Mouse (Mus musculus) embryonic facial prominence, embryonic 14.5 days (tissue): ENCODE data around the gene Prkce. TPM values are rescaled to one million over a fixed set of nuclear protein-coding genes. Genes with fewer than 3 reads are reported as not detected.
A peak's percentile ranks its signal among the peaks of the same experiment; 100 is the strongest.

Experiments used
- ATAC-seq: fragments of 200-750 bp; cut with Nextera tagmentation; 2 replicates; pipeline ENCODE4 v1.8.0; 2017; ENCODE audit warnings: low read depth, moderate number of reproducible peaks, moderate TSS enrichment
- DNase-seq: peaks from one replicate; pipeline ENCODE4 v3.0.0-alpha.2; 2015; ENCODE audit warnings: low spot score
- H3K27ac ChIP-seq: fragments of 300-500 bp; sonication (generic); replicated peaks from 2 replicates; pipeline ENCODE4 v1.5.1; 2014; ENCODE audit warnings: low read depth, mild to moderate bottlenecking, low read length, moderate library complexity
- H3K27me3 ChIP-seq: fragments of 300-500 bp; sonication (generic); replicated peaks from 2 replicates; pipeline ENCODE4 v1.6.1; 2014; ENCODE audit warnings: low read length; ENCODE audit not compliant: control insufficient read depth, insufficient read depth
- H3K36me3 ChIP-seq: fragments of 300-500 bp; sonication (generic); 2 replicates; pipeline ENCODE4 v1.6.1; 2014; ENCODE audit warnings: low read length, mixed read lengths; ENCODE audit not compliant: control insufficient read depth, insufficient read depth
- H3K4me1 ChIP-seq: fragments of 300-500 bp; sonication (generic); 2 replicates; pipeline ENCODE4 v1.6.1; 2014; ENCODE audit warnings: antibody characterized with exemption, low read length; ENCODE audit not compliant: control insufficient read depth, insufficient read depth
- H3K4me2 ChIP-seq: fragments of 300-500 bp; sonication (generic); 2 replicates; pipeline ENCODE4 v1.6.1; 2014; ENCODE audit warnings: low read depth, mild to moderate bottlenecking, low read length, moderate library complexity, mixed read lengths
- H3K4me3 ChIP-seq: fragments of 300-500 bp; sonication (generic); 2 replicates; pipeline ENCODE4 v1.5.1; 2014; ENCODE audit warnings: low read depth, mild to moderate bottlenecking, low read length
- H3K9ac ChIP-seq: fragments of 300-500 bp; sonication (generic); 2 replicates; pipeline ENCODE4 v1.6.1; 2014; ENCODE audit warnings: low read depth, mild to moderate bottlenecking, low read length, moderate library complexity, mixed read lengths
- H3K9me3 ChIP-seq: fragments of 300-500 bp; sonication (generic); 2 replicates; pipeline ENCODE4 v1.6.1; 2016; ENCODE audit warnings: low read length; ENCODE audit not compliant: control insufficient read depth
- WGBS: fragments of 180-500 bp; shearing (Covaris S2); extraction: QIAGEN DNeasy Blood & Tissue Kit; methylation state at CpG from one replicate; pipeline ENCODE4 v1.1.7; 2014; 5-methylcytosine and 5-hydroxymethylcytosine counted together
- polyA plus RNA-seq: library from polyadenylated mRNA; unstranded; fragments of >200 nt; fragmentation: Nextera tagmentation; extraction: Ambion mirVana; gene quantifications from 2 replicates; pipeline ENCODE4 v1.2.1, GENCODE M21; 2014

Gene Prkce
- polyA plus RNA-seq, 1 experiment from 2014 or later = 9.7 TPM

DNA sequence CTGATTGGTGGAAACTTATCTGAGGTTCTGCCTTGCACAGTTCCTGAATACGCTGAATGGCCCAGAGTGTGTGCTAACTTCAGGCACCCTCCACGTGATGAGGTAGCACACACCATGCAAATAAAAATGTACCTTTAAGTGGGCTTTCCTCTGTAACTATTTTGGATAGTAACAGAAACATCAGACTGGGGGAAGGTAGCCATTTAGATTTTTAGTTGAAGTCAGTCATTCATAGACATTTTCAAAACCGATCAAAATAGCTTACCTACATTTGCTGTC, 340.6 kb downstream of the Prkce start:
- Histone ChIP-seq H3K27me3 (no peaks in the 10 kb centered on the region), H3K4me1 (no peaks in the 10 kb centered on the region), H3K4me2 (no peak overlapping the region), H3K9me3 (no peaks in the 10 kb centered on the region), H3K9ac (no peak overlapping the region), H3K36me3 (no peaks in the 10 kb centered on the region), H3K27ac (no peak overlapping the region), H3K4me3 (no peak overlapping the region)
- WGBS = 93% methylated on average over 3 of the region's 3 CpGs
- ATAC-seq (no peak), DNase-seq (no peak)

DNA sequence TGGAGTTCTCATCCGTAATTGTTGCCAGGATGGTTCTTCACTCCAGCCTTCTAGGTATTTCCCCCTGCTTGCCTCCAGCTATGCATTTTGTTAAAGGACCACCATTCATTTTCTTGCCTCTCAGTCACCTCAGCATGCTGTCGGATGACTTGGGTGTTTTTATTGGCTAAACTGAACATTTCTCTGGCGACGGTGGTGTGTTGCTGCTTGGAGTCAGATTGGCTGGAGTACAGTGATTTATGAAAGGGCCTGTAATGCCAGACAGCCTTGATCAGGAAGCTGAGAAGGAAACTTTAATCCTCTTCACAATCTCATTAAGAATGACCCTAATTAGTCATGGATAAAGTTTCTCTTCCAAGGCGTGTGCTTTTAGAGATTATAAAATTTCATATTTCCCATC, 342.3 kb downstream of the Prkce start:
- H3K36me3 ChIP-seq = no peaks in the 10 kb centered on the region
- DNase-seq (peak; percentile 50), ATAC-seq (no peak)
- WGBS = 51% methylated on average over 5 of the region's 5 CpGs
- no peak overlapping the region for H3K4me3 ChIP-seq
- no peak overlapping the region for H3K9ac ChIP-seq
- no peak overlapping the region for H3K4me2 ChIP-seq
- H3K4me1 ChIP-seq = no peaks in the 10 kb centered on the region
- no peaks in the 10 kb centered on the region for H3K27me3 ChIP-seq
- H3K27ac ChIP-seq = no peak overlapping the region
- H3K9me3 ChIP-seq = no peaks in the 10 kb centered on the region

DNA sequence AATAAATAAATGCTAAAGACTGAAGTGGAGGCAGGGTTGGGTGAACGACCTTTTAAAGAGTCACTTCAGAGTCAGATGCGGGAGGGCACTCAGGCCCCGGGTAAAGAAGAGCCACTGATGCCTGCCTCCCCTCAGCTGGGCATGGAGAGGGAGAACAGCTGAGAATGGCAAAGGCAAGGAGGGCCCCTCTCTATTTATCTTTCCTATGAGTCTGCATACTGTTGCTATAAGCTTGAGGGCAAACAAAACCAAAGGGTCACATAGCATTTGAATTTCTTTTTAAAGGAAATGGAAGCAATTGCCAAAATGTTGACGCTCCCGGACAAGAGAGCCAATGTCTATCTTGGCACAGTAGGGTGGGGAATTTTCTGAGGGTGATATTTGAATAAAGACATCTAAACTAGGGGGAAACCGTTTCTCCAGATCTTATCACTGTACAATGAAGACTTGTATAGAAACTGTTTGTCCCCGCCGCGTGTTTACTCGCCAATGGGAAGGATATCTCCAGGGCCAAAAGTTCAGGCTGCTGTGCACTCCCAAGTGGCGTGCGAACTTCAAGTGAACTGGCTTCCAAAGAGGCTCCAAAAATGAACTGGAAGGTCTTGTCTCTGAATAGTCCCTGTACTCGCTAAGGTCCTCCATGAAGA, 347.5 kb downstream of the Prkce start:
- Histone ChIP-seq H3K4me1 (no peaks in the 10 kb centered on the region), H3K9ac (no peak overlapping the region), H3K4me3 (no peak overlapping the region), H3K27ac (no peak overlapping the region), H3K27me3 (no peaks in the 10 kb centered on the region), H3K9me3 (no peaks in the 10 kb centered on the region), H3K4me2 (no peak overlapping the region), H3K36me3 (no peaks in the 10 kb centered on the region; the same call in 1 of the 2 replicates)
- DNase-seq = peak; percentile 63
- peak; percentile 18; the same call in 1 of the 2 replicates for ATAC-seq
- 70% methylated on average over 13 of the region's 13 CpGs for WGBS

DNA sequence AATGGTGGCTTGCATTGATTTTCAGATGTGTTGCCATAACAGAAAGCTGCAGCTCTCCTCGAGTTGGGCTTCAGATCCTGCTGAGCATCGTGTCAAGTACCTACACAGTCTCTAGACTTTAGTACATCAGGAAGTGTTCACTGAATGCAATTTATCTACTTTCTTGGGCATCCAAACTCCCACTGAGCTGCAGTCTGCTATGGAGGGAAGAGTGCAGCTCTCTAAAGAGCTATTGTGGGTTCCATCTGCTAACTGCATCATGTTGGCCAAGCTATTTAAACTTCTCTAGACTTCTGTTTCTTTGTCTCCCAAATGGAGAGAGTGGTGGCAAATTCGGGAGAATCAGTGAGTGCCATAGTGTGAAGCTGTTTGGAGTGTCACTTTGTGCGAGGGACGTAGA, 349.0 kb downstream of the Prkce start:
- ATAC-seq = no peak
- H3K4me3 ChIP-seq = no peak overlapping the region
- WGBS = 77% methylated on average over 5 of the region's 5 CpGs
- H3K4me2 ChIP-seq = no peak overlapping the region
- H3K9me3 ChIP-seq = no peaks in the 10 kb centered on the region
- H3K36me3 ChIP-seq = no peaks in the 10 kb centered on the region; the same call in 1 of the 2 replicates
- no peaks in the 10 kb centered on the region for H3K27me3 ChIP-seq
- no peaks in the 10 kb centered on the region for H3K4me1 ChIP-seq
- DNase-seq = no peak
- H3K27ac ChIP-seq = no peak overlapping the region
- no peak overlapping the region for H3K9ac ChIP-seq

DNA sequence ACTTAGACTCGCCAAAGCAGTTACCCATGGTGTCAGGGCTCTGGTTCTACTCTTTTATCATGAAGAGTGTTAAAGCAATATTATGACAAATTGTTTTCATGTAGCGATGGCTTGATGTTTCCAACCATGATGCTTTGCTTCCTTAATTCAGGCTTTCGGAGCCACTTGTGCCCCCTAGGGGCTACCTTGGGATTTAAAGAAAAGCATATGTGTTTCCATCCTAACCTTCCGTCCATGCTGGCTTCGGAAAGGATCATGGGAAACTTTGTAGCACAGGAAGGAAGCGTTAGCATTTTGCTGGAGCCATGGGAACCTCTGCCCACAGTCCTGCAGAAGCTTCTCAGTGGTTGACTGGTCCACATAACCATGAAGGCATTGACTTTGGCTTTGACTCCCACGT, 351.0 kb downstream of the Prkce start:
- Histone ChIP-seq H3K36me3 (no peaks in the 10 kb centered on the region; the same call in 1 of the 2 replicates), H3K27ac (no peak overlapping the region), H3K4me2 (no peak overlapping the region), H3K9me3 (no peaks in the 10 kb centered on the region), H3K9ac (no peak overlapping the region), H3K4me3 (no peak overlapping the region), H3K4me1 (no peaks in the 10 kb centered on the region), H3K27me3 (no peaks in the 10 kb centered on the region)
- DNase-seq (no peak), ATAC-seq (no peak)
- WGBS = 77% methylated on average over 7 of the region's 7 CpGs

DNA sequence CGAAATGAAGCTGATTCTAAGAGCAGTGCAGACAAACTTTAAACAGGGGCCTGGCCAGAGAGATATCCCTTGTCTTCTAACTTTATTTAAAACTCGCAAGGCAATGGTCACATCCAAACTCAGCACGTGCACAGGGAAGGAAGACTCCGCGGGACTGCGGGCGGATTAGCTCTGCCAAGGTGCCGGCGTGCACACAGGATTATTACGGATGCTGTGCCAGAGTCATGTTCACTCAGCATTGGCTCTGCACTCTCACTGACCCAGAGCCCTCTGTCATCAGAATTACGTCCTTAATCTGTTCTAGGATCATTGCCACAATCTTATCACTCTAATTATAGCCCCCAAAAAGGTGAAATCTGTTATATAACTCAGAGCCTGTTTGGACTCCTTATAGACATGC, 353.7 kb downstream of the Prkce start:
- H3K27ac ChIP-seq = no peak overlapping the region
- ATAC-seq (no peak), DNase-seq (no peak)
- H3K4me3 ChIP-seq = no peak overlapping the region
- no peaks in the 10 kb centered on the region for H3K9me3 ChIP-seq
- H3K9ac ChIP-seq = no peak overlapping the region
- H3K4me2 ChIP-seq = no peak overlapping the region
- no peaks in the 10 kb centered on the region for H3K36me3 ChIP-seq
- WGBS = 90% methylated on average over 11 of the region's 11 CpGs
- no peaks in the 10 kb centered on the region for H3K4me1 ChIP-seq
- H3K27me3 ChIP-seq = no peaks in the 10 kb centered on the region

DNA sequence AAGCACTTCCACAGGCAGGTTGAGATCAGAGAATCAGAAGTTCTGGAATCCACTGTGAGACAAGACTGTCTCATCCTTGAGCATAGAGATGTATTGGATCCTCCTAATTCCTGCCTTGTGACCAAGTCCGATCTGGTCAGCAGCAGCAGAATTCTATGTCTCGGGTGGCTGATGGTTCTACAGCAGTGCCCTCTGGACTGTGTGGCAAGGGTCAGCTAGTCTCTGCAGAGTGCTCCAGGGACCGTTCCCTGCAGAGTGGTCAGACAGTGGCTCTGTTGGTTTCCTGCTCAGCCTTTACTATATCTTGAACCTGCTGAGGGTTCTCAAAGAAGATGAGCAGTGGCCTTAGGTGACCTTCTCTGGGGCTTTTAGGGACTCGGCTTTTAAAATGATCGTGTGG, 355.1 kb downstream of the Prkce start:
- WGBS = 94% methylated on average over 5 of the region's 5 CpGs
- ATAC-seq = no peak
- H3K4me3 ChIP-seq = no peak overlapping the region

DNA sequence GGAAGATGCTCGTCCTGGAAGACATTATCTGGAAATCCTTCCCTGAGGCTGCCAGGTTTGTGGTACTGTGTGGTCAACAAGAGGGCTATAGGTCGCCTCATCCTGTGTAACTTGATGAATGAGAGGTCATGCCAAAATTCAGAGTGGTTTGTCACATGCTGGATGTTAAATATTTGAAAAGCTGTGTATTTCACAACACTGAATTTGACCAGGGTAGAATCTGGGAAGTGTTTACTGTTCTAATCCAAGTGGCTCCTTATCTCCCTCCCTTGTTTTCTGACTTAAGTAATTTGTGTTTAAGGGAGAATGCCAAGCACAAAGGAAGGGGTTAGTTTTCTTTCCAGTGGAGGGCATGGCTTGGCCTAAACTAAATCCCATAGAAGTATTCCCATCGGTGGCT, 355.8 kb downstream of the Prkce start:
- ATAC-seq = no peak
- H3K9me3 ChIP-seq = no peaks in the 10 kb centered on the region
- H3K27ac ChIP-seq = no peak overlapping the region
- WGBS = 64% methylated on average over 3 of the region's 3 CpGs
- H3K36me3 ChIP-seq = no peaks in the 10 kb centered on the region
- no peak for DNase-seq
- H3K4me2 ChIP-seq = no peak overlapping the region
- H3K4me3 ChIP-seq = no peak overlapping the region
- no peaks in the 10 kb centered on the region for H3K4me1 ChIP-seq
- H3K9ac ChIP-seq = no peak overlapping the region
- no peaks in the 10 kb centered on the region for H3K27me3 ChIP-seq

More for the DNA sequence above, 355.1 kb downstream of the Prkce start:
- no peak overlapping the region for H3K27ac ChIP-seq
- no peaks in the 10 kb centered on the region for H3K27me3 ChIP-seq
- H3K36me3 ChIP-seq = no peaks in the 10 kb centered on the region
- no peak for DNase-seq
- H3K4me1 ChIP-seq = no peaks in the 10 kb centered on the region
- no peaks in the 10 kb centered on the region for H3K9me3 ChIP-seq
- H3K4me2 ChIP-seq = no peak overlapping the region
- no peak overlapping the region for H3K9ac ChIP-seq

DNA sequence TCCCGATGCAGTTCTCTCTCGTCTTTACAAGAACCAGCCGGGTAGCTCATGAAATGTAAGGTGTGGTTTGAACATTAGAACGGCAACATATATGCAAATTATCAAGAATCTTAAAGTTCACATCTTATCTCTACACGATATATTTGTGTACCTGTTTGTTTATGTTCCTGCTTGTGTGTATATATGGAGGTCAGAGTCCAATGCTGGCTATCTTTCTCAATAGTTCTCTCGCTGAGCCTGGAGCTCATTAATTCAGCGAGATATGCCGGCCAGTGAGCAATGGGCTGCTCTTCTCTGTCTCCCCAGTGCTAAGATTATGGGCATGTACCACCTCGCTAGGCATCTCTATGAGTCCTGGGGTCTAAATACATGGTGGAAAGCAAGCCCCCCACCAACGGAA, 356.3 kb downstream of the Prkce start:
- 92% methylated on average over 10 of the region's 10 CpGs for WGBS
- no peaks in the 10 kb centered on the region for H3K9me3 ChIP-seq
- no peak overlapping the region for H3K4me2 ChIP-seq
- no peak overlapping the region for H3K9ac ChIP-seq
- H3K36me3 ChIP-seq = no peaks in the 10 kb centered on the region
- DNase-seq = no peak
- H3K4me3 ChIP-seq = no peak overlapping the region
- no peaks in the 10 kb centered on the region for H3K27me3 ChIP-seq
- H3K27ac ChIP-seq = no peak overlapping the region
- no peaks in the 10 kb centered on the region for H3K4me1 ChIP-seq
- ATAC-seq = no peak
